ENCODE assay signal across 7 mouse cellular contexts in the genomic region with DNA sequence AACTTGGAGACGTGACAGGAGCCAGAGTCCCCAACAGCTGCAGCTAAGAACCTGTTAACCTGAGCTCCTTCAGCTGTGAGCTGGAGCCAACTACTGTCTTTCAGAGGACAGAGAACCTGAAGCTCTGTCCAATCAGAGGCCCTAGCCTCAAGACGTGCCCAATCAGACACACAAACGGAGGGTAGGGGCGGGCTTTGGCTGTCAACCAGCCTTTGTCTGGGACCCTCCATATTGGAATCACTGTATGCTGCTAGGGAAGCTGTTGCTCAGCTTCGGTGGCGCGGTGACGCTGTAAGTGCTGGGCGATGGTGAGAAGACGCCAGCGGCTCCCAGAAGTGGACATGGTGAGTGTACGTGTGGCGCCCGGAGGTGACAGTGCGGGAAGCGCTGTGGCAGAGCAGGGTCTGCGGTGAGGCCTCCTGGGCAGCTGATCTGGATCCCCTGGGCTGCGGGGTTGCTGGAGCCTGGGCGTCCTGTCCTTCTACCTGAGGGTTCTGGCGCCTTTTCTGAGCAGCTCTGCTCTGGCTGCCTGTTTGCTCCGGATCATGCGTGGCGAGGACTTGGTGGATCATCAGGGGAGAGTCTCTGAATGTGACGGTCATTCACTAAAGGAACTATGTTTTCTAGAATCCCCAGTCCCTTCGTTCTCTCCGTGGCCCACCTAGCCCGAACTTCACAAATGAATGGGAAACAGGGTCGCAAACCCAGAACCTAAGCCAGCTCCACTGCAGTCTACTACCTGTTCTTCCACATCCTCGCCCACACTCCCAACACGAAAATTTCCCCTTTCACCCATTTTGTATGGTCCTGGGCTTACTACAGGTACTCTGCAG. TPM values are rescaled to one million over a fixed set of nuclear protein-coding genes. Genes with fewer than 3 reads are reported as not detected.
A peak's percentile ranks its signal among the peaks of the same experiment; 100 is the strongest.
DNase-seq lines count a peak whose midpoint lies in the region; ATAC-seq and TF ChIP-seq lines count a peak whose summit lies in the region.

Gene A430033K04Rik, plus strand, starts transcription at position 215 of the 833 bp plus-strand sequence.

- intact Hi-C loops in left cerebral cortex, postnatal 4 days (cut with DNase I) = no loop called here

- H3K27me3 ChIP-seq in embryonic facial prominence, embryonic 10.5 days (replicated peaks; ENCODE audit: low read depth, poor library complexity, severe bottlenecking) = no peaks in the 10 kb centered on the region
- H3K27me3 ChIP-seq in intestine, postnatal 0 days (replicated peaks; ENCODE audit: control insufficient read depth, insufficient read depth, low read length) = no peaks in the 10 kb centered on the region
- no peaks in the 10 kb centered on the region for H3K27me3 ChIP-seq in midbrain, embryonic 12.5 days
- no peaks in the 10 kb centered on the region for H3K27me3 ChIP-seq in small intestine, adult 2 months (ENCODE audit: control insufficient read depth, insufficient read depth, low read length)

- WGBS in embryonic facial prominence, embryonic 10.5 days = under 1% methylated on average over 30 of the region's 30 CpGs
- under 1% methylated on average over 30 of the region's 30 CpGs for WGBS in intestine, postnatal 0 days
- WGBS in midbrain, embryonic 12.5 days = under 1% methylated on average over 30 of the region's 30 CpGs
- WGBS in small intestine, adult 2 months = 1% methylated on average over 30 of the region's 30 CpGs

- peak within 1 kb of the TSS; percentile 87 for H3K4me3 ChIP-seq in embryonic facial prominence, embryonic 10.5 days
- peak within 1 kb of the TSS; percentile 77 for H3K4me3 ChIP-seq in intestine, postnatal 0 days (ENCODE audit: low read depth, low read length)
- peak within 1 kb of the TSS; percentile 82 for H3K4me3 ChIP-seq in midbrain, embryonic 12.5 days
- H3K4me3 ChIP-seq in small intestine, adult 2 months (ENCODE audit: low read depth, low read length) = peak within 1 kb of the TSS; percentile 72

- TF ChIP-seq POLR2A in small intestine, adult 2 months (IDR thresholded peaks at IDR 0.05; ENCODE audit: low read depth, low read length) = peak; percentile 41

- TF ChIP-seq CTCF in intestine, postnatal 0 days (IDR thresholded peaks at IDR 0.05; ENCODE audit: low read depth) = no peak
- TF ChIP-seq CTCF in small intestine, adult 2 months (IDR thresholded peaks at IDR 0.05; ENCODE audit: extremely low read depth, insufficient read length, insufficient replicate concordance, low read depth, low read length) = no peak

- peak; percentile 96 for DNase-seq in adrenal gland, postnatal 10 days
- peak; percentile 92 for DNase-seq in embryonic facial prominence, embryonic 10.5 days (ENCODE audit: low spot score)
- peak; percentile 84 for DNase-seq in gonadal fat pad, adult 2 months (ENCODE audit: low read depth)
- peak; percentile 96 for DNase-seq in left cerebral cortex, postnatal 4 days

- H3K4me2 ChIP-seq in intestine, postnatal 0 days (replicated peaks; ENCODE audit: low read depth) = peak within 1 kb of the TSS; percentile 81
- H3K4me2 ChIP-seq in midbrain, embryonic 12.5 days (replicated peaks) = peak within 1 kb of the TSS; percentile 70

- ATAC-seq in intestine, postnatal 0 days = peak; percentile 90
- peak; percentile 94 for ATAC-seq in midbrain, embryonic 12.5 days (ENCODE audit: low FRiP score, low read depth)

- H3K36me3 ChIP-seq in embryonic facial prominence, embryonic 10.5 days (replicated peaks) = peaks cover 6% of the 10 kb centered on the region
- H3K36me3 ChIP-seq in intestine, postnatal 0 days (ENCODE audit: control insufficient read depth, insufficient read depth) = no peaks in the 10 kb centered on the region
- H3K36me3 ChIP-seq in midbrain, embryonic 12.5 days = peaks cover 5% of the 10 kb centered on the region
- no peaks in the 10 kb centered on the region for H3K36me3 ChIP-seq in small intestine, adult 2 months (ENCODE audit: control insufficient read depth, insufficient read depth, low read length)

- peaks cover 20% of the 10 kb centered on the region for H3K4me1 ChIP-seq in embryonic facial prominence, embryonic 10.5 days
- 0 out of 2 replicates have a peak, but pooled peaks cover 4% of the 10 kb centered on the region for H3K4me1 ChIP-seq in intestine, postnatal 0 days (replicated peaks; ENCODE audit: control insufficient read depth, insufficient read depth, low read length)
- peaks cover 18% of the 10 kb centered on the region for H3K4me1 ChIP-seq in midbrain, embryonic 12.5 days
- peaks cover 4% of the 10 kb centered on the region; the same call in 1 of the 2 replicates for H3K4me1 ChIP-seq in small intestine, adult 2 months (ENCODE audit: control insufficient read depth, insufficient read depth, insufficient read length, low read length)

- H3K9me3 ChIP-seq in embryonic facial prominence, embryonic 10.5 days = 0 out of 2 replicates have a peak, but pooled peaks cover 1% of the 10 kb centered on the region
- no peaks in the 10 kb centered on the region for H3K9me3 ChIP-seq in intestine, postnatal 0 days (ENCODE audit: control insufficient read depth)
- 0 out of 2 replicates have a peak, but pooled peaks cover 3% of the 10 kb centered on the region for H3K9me3 ChIP-seq in midbrain, embryonic 12.5 days

- peak within 1 kb of the TSS; percentile 90 for H3K27ac ChIP-seq in embryonic facial prominence, embryonic 10.5 days (replicated peaks)
- H3K27ac ChIP-seq in intestine, postnatal 0 days (ENCODE audit: low read depth, low read length) = peak within 1 kb of the TSS; percentile 74
- peak within 1 kb of the TSS; percentile 92 for H3K27ac ChIP-seq in midbrain, embryonic 12.5 days (replicated peaks)
- peak within 1 kb of the TSS; percentile 60 for H3K27ac ChIP-seq in small intestine, adult 2 months (ENCODE audit: insufficient read depth, low read depth, low read length)

- H3K9ac ChIP-seq in intestine, postnatal 0 days (ENCODE audit: low read depth, low read length) = peak within 1 kb of the TSS; percentile 82
- peak within 1 kb of the TSS; percentile 87 for H3K9ac ChIP-seq in midbrain, embryonic 12.5 days (replicated peaks)

RNA-seq across cellular contexts. Expression of gene A430033K04Rik, which starts in this region (rescaled TPM):
- total RNA-seq in adrenal gland, postnatal 10 days (2021) = 1 to 10 TPM; 5.2 to 7.8 TPM
- 9.8 and 10.4 TPM in 2 replicates for polyA plus RNA-seq in embryonic facial prominence, embryonic 10.5 days (2016; fragmentation: Nextera tagmentation; extraction: Ambion mirVana)
- polyA plus RNA-seq in gonadal fat pad, adult 2 months (2012; rRNA removed) = 3.1 and 3.6 TPM in 2 replicates
- 3.4 and 3.7 TPM in 2 replicates for polyA plus RNA-seq in intestine, postnatal 0 days (2015; fragmentation: Nextera tagmentation; extraction: Ambion mirVana)
- total RNA-seq in left cerebral cortex, postnatal 4 days (2021) = 10 to 100 TPM; 17.3 to 17.8 TPM
- 14.9 and 16.8 TPM in 2 replicates for polyA plus RNA-seq in midbrain, embryonic 12.5 days (2016; fragmentation: Nextera tagmentation; extraction: Ambion mirVana)
- polyA plus RNA-seq in small intestine, adult 2 months (2012; rRNA removed) = 0.28 and 0.62 TPM in 2 replicates

Comparison
In these comparisons a context has a peak if more than half of its experiments do, and no peak if none do; other contexts are left out.
1. Peak in every context shown above with its lines: DNase-seq, ATAC-seq, H3K4me3 ChIP-seq and H3K27ac ChIP-seq.